Mouse (Mus musculus): ENCODE data around the gene Mtnr1b. TPM values are rescaled to one million over a fixed set of nuclear protein-coding genes. Genes with fewer than 3 reads are reported as not detected.

The Mtnr1b gene
- polyA plus RNA-seq (2015; fragmentation: Nextera tagmentation; extraction: Ambion mirVana): not detected in 2 replicates

DNA sequence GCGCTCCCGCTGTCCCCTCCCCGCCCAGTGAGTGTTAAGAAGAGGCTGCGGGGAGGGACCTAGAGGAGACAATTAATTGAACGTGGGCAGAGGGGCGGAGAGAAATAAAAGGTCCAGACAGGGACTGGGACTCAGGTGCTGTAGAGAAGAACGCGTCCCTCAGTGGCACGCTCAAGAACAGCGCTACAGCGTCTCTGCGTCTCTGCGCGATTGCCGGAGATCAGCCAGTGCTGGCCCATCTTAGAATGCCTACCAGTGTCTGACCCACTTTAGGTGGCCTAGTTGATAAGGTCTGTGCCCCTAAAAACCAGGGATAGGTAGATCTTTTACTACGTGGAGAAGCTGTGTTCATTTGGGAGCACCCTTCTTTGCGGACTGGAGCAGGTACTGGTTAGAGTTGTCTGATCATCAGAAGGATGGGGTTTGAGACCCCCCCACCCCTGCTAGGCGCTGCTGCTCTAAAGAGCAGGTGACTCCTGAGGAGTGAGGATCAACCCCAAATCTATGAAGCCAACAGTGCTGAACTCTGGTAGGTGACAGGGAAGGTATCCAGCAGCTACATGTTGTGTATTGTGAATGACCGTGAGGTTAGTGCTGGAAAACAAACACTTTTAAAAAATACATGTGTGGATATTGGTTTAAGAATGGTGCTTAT lies at the start of gene Mtnr1b:
Gene Mtnr1b (minus strand): TSS at position 51 of the 655 bp plus-strand sequence.
- Histone ChIP-seq H3K36me3 (ENCODE audit: control insufficient read depth, insufficient read depth, low read length) (no peaks in the 10 kb centered on the region), H3K27ac (ENCODE audit: low read length) (no peak within 1 kb of the TSS), H3K9me3 (ENCODE audit: control insufficient read depth, low read length) (no peaks in the 10 kb centered on the region), H3K4me1 (replicated peaks; ENCODE audit: control insufficient read depth, insufficient read depth, low read length) (no peaks in the 10 kb centered on the region; the same call in 1 of the 2 replicates), H3K9ac (ENCODE audit: low read length) (no peak within 1 kb of the TSS), H3K4me3 (ENCODE audit: low read length) (no peak within 1 kb of the TSS), H3K4me2 (ENCODE audit: low read depth, low read length) (no peak within 1 kb of the TSS), H3K27me3 (ENCODE audit: control insufficient read depth, insufficient read depth, low read depth, low read length) (peaks cover 4% of the 10 kb centered on the region; the same call in 1 of the 2 replicates)
- ATAC-seq (ENCODE audit: low read depth): no peak
- 45% methylated on average over 19 of the region's 19 CpGs for WGBS

DNA sequence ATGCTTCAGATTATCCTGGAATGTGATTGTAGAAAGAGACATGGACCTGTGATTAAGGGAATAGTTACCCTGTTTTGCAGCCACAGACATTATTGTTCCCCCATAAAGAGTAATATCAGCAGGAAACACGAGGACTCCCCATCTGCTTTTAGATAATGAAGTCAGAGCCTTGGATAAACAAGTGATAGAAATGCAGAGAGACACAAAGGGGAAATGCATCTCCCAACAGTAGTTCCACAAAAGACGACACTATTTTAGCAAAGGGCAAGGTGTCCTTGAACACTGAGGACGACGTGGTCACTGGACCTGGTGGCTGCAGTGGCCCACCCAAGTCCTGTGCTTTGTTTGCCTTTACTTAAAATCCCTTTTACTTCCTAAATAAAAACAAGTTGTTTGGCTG lies 45.9 kb upstream of the Mtnr1b start:
- H3K4me3 ChIP-seq (ENCODE audit: low read length): no peak overlapping the region
- WGBS: 52% methylated on average over 4 of the region's 4 CpGs

GRCm38 (mm10) chr9:15919373-15920005 lies 45.1 kb upstream of the Mtnr1b start:
- no peaks in the 10 kb centered on the region for H3K27me3 ChIP-seq (ENCODE audit: control insufficient read depth, insufficient read depth, low read depth, low read length)
- H3K27ac ChIP-seq (ENCODE audit: low read length): no peak overlapping the region
- H3K9me3 ChIP-seq (ENCODE audit: control insufficient read depth, low read length): no peaks in the 10 kb centered on the region
- ATAC-seq (ENCODE audit: low read depth): no peak
- no peak overlapping the region for H3K9ac ChIP-seq (ENCODE audit: low read length)
- WGBS: 63% methylated on average over 5 of the region's 5 CpGs
- no peak overlapping the region for H3K4me2 ChIP-seq (ENCODE audit: low read depth, low read length)
- H3K4me3 ChIP-seq (ENCODE audit: low read length): no peak overlapping the region
- H3K4me1 ChIP-seq (replicated peaks; ENCODE audit: control insufficient read depth, insufficient read depth, low read length): no peaks in the 10 kb centered on the region
- H3K36me3 ChIP-seq (ENCODE audit: control insufficient read depth, insufficient read depth, low read length): no peaks in the 10 kb centered on the region

More for the DNA sequence above, 45.9 kb upstream of the Mtnr1b start:
- Histone ChIP-seq H3K9me3 (ENCODE audit: control insufficient read depth, low read length) (no peaks in the 10 kb centered on the region), H3K9ac (ENCODE audit: low read length) (no peak overlapping the region), H3K27me3 (ENCODE audit: control insufficient read depth, insufficient read depth, low read depth, low read length) (no peaks in the 10 kb centered on the region), H3K4me2 (ENCODE audit: low read depth, low read length) (no peak overlapping the region), H3K36me3 (ENCODE audit: control insufficient read depth, insufficient read depth, low read length) (no peaks in the 10 kb centered on the region), H3K27ac (ENCODE audit: low read length) (no peak overlapping the region), H3K4me1 (replicated peaks; ENCODE audit: control insufficient read depth, insufficient read depth, low read length) (no peaks in the 10 kb centered on the region)
- no peak for ATAC-seq (ENCODE audit: low read depth)

DNA sequence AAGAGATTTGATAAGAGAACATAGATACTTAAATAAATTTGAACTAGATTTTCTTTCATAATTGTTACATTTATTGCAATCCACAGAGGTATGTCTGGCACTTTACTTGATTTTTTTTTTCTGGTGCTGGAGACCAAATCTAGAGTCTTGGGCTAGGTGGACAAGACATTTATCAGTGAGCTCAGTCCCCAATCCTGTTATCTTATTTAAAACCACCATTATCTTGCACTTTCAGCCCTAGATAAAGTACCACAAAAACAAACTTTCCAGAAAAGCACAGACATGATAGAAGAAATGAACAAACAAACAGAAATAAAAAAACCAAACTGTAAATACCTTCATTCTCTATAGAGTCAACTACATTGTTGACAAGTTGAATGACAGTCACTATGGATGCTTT lies 42.2 kb upstream of the Mtnr1b start:
- Histone ChIP-seq H3K27ac (ENCODE audit: low read length) (no peak overlapping the region), H3K4me1 (replicated peaks; ENCODE audit: control insufficient read depth, insufficient read depth, low read length) (no peaks in the 10 kb centered on the region), H3K27me3 (ENCODE audit: control insufficient read depth, insufficient read depth, low read depth, low read length) (no peaks in the 10 kb centered on the region), H3K36me3 (ENCODE audit: control insufficient read depth, insufficient read depth, low read length) (no peaks in the 10 kb centered on the region), H3K4me2 (ENCODE audit: low read depth, low read length) (no peak overlapping the region), H3K4me3 (ENCODE audit: low read length) (no peak overlapping the region), H3K9me3 (ENCODE audit: control insufficient read depth, low read length) (no peaks in the 10 kb centered on the region), H3K9ac (ENCODE audit: low read length) (no peak overlapping the region)
- ATAC-seq (ENCODE audit: low read depth): no peak

- Histone ChIP-seq H3K9me3 (ENCODE audit: control insufficient read depth, low read length) (no peaks in the 10 kb centered on the region), H3K4me3 (ENCODE audit: low read length) (no peak overlapping the region), H3K27ac (ENCODE audit: low read length) (no peak overlapping the region), H3K4me2 (ENCODE audit: low read depth, low read length) (no peak overlapping the region), H3K4me1 (replicated peaks; ENCODE audit: control insufficient read depth, insufficient read depth, low read length) (no peaks in the 10 kb centered on the region), H3K36me3 (ENCODE audit: control insufficient read depth, insufficient read depth, low read length) (no peaks in the 10 kb centered on the region), H3K27me3 (ENCODE audit: control insufficient read depth, insufficient read depth, low read depth, low read length) (no peaks in the 10 kb centered on the region), H3K9ac (ENCODE audit: low read length) (no peak overlapping the region)
- ATAC-seq (ENCODE audit: low read depth): no peak
- 41% methylated on average over 1 of the region's 1 CpGs for WGBS
Measured at GRCm38 (mm10) chr9:15912735-15913134, 38.4 kb upstream of the Mtnr1b start.

DNA sequence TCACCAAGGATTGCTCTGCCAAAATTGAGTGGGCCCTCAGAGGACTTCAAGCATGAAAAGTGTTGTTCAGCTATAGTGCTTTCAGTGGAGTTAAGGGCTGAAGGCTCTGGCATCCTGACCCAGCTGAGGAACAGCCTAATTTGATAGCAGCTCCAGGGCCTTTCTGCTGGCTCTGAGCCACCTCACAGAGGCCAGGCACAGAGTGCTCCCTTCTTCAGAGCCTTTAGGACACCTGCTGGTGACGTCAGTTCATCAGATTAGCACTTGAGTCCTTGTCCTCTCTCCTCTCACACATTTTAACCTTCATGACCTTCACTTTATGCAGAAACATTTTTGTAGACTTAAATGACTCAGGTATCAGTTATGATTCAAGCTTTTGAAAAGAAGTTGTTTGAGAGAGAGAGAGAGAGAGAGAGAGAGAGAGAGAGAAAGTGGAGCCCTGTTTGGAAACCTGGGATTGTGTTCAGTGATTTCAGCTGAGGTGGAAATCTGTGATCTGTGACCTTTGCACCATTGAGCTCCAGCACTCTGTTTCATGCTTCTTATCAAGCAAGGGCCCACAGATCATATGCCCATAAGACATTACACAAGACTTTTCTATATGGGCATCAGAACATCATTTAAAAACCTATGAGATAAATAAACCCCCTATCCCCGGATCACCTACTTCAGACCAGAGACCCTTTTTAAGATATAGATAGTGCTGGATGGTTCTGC lies 35.2 kb upstream of the Mtnr1b start:
- Histone ChIP-seq H3K36me3 (ENCODE audit: control insufficient read depth, insufficient read depth, low read length) (no peaks in the 10 kb centered on the region), H3K4me1 (replicated peaks; ENCODE audit: control insufficient read depth, insufficient read depth, low read length) (no peaks in the 10 kb centered on the region), H3K4me2 (ENCODE audit: low read depth, low read length) (no peak overlapping the region), H3K9me3 (ENCODE audit: control insufficient read depth, low read length) (no peaks in the 10 kb centered on the region), H3K9ac (ENCODE audit: low read length) (no peak overlapping the region), H3K4me3 (ENCODE audit: low read length) (no peak overlapping the region), H3K27me3 (ENCODE audit: control insufficient read depth, insufficient read depth, low read depth, low read length) (no peaks in the 10 kb centered on the region), H3K27ac (ENCODE audit: low read length) (no peak overlapping the region)
- WGBS: 59% methylated on average over 2 of the region's 2 CpGs
- ATAC-seq (ENCODE audit: low read depth): no peak

- no peak overlapping the region for H3K4me2 ChIP-seq (ENCODE audit: low read depth, low read length)
- no peak overlapping the region for H3K9ac ChIP-seq (ENCODE audit: low read length)
- H3K4me1 ChIP-seq (replicated peaks; ENCODE audit: control insufficient read depth, insufficient read depth, low read length): no peaks in the 10 kb centered on the region
- 62% methylated on average over 9 of the region's 9 CpGs for WGBS
- no peak overlapping the region for H3K27ac ChIP-seq (ENCODE audit: low read length)
- no peaks in the 10 kb centered on the region for H3K9me3 ChIP-seq (ENCODE audit: control insufficient read depth, low read length)
- no peak overlapping the region for H3K4me3 ChIP-seq (ENCODE audit: low read length)
- no peak for ATAC-seq (ENCODE audit: low read depth)
- H3K27me3 ChIP-seq (ENCODE audit: control insufficient read depth, insufficient read depth, low read depth, low read length): no peaks in the 10 kb centered on the region
- no peaks in the 10 kb centered on the region for H3K36me3 ChIP-seq (ENCODE audit: control insufficient read depth, insufficient read depth, low read length)
Measured at GRCm38 (mm10) chr9:15903948-15904750, 29.8 kb upstream of the Mtnr1b start.

DNA sequence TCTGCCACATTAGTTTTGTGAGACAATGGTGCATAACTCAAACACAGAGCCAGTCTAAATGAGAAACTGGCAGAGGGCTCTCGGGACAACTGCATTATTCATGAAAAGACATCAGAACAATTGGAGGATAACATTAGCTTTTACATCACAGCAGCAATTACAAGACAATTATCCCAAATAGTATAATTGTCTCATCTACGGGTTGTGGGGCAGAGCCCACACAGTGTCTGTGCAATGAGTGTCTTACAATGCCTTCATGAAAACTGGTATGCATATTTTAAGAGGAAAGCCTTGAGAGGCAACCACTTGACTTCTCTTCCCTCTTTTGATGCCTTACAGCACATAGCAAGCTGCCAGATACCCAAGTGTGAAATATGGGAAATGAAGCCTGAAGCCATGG lies 23.8 kb upstream of the Mtnr1b start:
- H3K9ac ChIP-seq (ENCODE audit: low read length): no peak overlapping the region

GRCm38 (mm10) chr9:15886756-15887155 lies 12.4 kb upstream of the Mtnr1b start:
- 65% methylated on average over 5 of the region's 5 CpGs for WGBS

More for the DNA sequence above, 23.8 kb upstream of the Mtnr1b start:
- H3K36me3 ChIP-seq (ENCODE audit: control insufficient read depth, insufficient read depth, low read length): no peaks in the 10 kb centered on the region
- no peak overlapping the region for H3K4me3 ChIP-seq (ENCODE audit: low read length)
- no peak for ATAC-seq (ENCODE audit: low read depth)
- H3K9me3 ChIP-seq (ENCODE audit: control insufficient read depth, low read length): no peaks in the 10 kb centered on the region
- H3K27me3 ChIP-seq (ENCODE audit: control insufficient read depth, insufficient read depth, low read depth, low read length): no peaks in the 10 kb centered on the region
- no peak overlapping the region for H3K4me2 ChIP-seq (ENCODE audit: low read depth, low read length)
- WGBS: 88% methylated on average over 2 of the region's 2 CpGs
- no peaks in the 10 kb centered on the region for H3K4me1 ChIP-seq (replicated peaks; ENCODE audit: control insufficient read depth, insufficient read depth, low read length)
- no peak overlapping the region for H3K27ac ChIP-seq (ENCODE audit: low read length)

More at GRCm38 (mm10) chr9:15886756-15887155, 12.4 kb upstream of the Mtnr1b start:
- Histone ChIP-seq H3K27ac (ENCODE audit: low read length) (no peak overlapping the region), H3K27me3 (ENCODE audit: control insufficient read depth, insufficient read depth, low read depth, low read length) (no peaks in the 10 kb centered on the region), H3K4me2 (ENCODE audit: low read depth, low read length) (no peak overlapping the region), H3K4me3 (ENCODE audit: low read length) (no peak overlapping the region), H3K36me3 (ENCODE audit: control insufficient read depth, insufficient read depth, low read length) (no peaks in the 10 kb centered on the region), H3K9ac (ENCODE audit: low read length) (no peak overlapping the region), H3K9me3 (ENCODE audit: control insufficient read depth, low read length) (no peaks in the 10 kb centered on the region), H3K4me1 (replicated peaks; ENCODE audit: control insufficient read depth, insufficient read depth, low read length) (no peaks in the 10 kb centered on the region)
- no peak for ATAC-seq (ENCODE audit: low read depth)

Measured in lung, embryonic 16.5 days (tissue).